Mouse (Mus musculus) gastrocnemius, postnatal 10 days (tissue): ENCODE data around the gene March2. TPM values are rescaled to one million over a fixed set of nuclear protein-coding genes. Genes with fewer than 3 reads are reported as not detected.

Source experiments
- DNase-seq: peaks from one replicate; pipeline ENCODE4 v3.0.0; 2021; ENCODE audit warnings: mixed read lengths
- total RNA-seq, 2 experiments: library from RNA; stranded (reverse); gene quantifications; 2 replicates each; pipeline ENCODE4 v1.2.3; 2021

The March2 gene
- total RNA-seq, 2 experiments from 2014 or later, result 73.2 to 77.9 TPM

DNA sequence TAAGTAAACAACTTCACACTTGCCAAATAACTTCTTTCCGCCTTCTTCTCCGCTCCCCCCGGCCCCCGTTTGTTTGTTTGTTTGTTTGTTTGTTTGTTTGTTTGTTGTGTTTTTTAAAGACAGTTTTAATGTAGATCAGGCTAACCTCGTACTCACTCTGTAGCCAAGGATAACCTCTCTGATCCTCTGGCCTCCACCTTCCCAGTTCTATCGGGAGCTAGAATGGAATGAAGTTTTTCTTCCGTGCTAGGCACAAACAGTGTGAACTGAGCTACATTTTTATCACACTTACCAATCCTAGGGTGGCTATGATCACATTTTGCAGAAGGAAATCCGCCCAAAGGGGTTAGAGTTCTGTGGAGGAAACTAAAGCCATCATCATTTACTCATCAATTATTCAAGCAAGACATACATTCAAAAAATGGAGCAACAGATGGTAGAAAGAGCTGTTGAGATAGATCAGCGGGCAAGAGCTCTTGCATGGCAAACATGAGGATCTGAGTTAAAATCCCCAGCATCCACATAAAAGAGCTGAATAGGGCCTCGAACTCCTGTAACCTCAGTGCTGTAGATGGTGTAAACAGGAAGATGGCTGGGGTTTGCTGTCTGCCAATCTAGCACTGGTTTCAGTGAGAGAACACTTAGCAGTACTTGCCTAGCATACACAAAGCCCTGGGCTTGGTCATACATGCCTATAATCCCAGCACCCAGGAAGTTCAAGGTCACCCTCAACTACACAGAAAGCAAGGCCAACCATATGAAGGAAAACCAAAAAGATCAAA lies 665 bp upstream of the March2 start:
- no peak for DNase-seq

DNA sequence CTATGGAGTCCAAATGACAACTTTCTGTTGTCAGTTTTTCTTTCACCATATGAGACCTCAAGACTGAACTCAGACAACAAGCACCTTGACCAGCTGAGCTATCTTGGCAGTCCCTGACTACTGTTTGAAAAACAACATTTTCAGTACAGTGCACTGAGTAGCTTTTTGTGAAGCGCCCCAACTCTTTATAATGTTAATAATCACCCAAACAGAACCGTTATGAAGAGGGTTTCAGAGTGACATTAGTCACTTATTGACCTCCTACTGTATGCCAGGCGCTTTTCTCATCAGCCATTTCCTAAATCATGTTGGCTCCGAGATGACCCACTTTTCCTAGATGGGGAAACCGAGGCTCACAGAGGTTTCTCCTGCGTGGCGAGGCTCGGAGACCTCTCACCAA lies 488 bp downstream of the March2 start:
- DNase-seq, result no peak

DNA sequence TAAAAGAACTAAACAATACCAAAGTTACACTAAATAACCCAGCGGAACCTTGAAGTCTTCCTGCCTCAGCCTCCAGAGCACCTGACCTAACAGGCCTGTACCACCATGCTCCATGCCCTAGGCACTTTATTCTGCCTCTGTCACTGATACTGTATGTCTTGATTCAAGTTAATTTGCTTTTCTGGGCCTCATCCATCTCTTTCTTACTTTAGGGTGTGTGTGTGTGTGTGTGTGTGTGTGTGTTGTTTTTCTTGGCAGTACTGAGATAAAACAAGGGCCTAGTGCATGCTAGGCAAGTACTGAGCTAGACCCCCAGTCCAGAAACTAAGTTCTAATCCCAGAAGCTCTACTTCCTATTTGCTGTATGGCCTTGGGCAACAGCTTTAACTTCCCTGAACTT lies 1.2 kb downstream of the March2 start:
- no peak for DNase-seq

DNA sequence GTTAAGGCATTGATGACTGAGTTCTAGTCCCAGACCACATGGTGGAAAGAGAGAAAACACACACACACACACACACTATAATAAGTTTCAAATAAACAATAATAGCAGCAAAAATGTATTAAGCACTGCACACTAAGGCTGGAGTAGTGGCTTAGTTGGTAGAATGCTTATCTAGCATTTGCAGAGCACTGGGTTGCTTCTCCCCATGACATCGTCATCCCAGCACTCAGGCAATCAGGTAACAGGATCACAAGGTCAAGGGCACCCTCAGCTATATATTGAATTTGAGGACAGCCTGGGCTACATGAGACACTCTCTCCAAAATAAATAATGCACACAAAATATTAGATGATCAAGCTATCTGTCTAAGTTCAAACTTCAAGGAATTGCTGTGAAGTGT lies 3.7 kb downstream of the March2 start:
- DNase-seq, result no peak

DNA sequence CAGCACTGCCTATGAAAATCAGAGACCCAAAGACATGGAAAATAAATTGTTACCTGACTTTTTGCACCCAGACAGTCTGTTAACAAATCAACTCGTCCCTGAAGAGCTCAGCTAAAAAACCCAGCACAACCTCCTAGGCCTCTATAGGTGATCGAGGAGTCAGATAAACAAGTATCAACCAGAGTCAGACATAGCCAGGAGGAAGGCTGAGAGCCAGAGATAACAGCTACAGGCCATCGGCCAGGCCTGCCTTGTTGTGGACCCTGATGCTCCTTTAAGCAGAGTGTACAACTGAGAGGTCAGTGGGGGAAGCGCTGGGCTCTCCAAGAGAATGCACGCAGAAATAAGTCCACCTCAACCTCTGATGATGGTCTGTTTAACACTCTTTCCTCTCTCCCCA lies 5.2 kb downstream of the March2 start:
- DNase-seq, result no peak

DNA sequence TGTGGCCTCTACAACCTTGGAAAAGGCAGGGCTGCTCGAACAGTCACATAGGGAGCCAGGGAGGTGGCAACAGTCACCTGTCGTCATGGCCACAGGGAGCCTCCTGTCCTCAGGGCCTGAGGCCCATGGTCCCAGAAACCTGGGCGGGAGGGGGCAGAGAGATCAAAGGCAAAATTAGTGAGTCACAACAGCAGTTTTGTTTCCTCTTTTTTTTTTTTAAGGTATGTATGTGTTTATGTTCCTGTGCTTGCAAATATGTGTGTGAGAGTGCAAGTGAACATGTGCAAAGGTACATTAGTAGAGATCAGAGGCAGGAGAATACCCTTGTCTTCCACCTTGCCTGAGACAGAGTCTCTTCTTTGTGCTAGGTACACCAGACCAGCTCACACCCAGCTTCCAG lies 8.6 kb downstream of the March2 start:
- DNase-seq, result no peak

DNA sequence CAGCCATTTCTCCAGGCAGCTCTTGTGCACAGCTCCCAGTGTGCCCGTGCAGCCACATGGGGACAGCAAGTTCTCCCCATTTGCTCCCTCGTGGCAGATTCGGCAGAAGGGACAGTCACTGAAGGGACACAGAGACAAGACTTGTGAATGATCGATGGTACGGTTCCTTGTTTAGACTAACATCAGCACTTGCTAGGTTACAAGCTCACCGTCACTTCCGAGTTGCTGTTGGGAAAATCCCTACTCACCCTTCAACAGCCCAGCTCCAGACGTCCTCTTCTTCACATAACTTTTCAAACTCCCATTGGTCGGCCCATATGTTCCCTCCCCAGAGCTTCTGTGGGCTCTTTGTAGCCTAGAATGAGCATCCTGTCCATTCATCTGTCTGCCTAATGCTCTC lies 15.4 kb downstream of the March2 start:
- no peak for DNase-seq

DNA sequence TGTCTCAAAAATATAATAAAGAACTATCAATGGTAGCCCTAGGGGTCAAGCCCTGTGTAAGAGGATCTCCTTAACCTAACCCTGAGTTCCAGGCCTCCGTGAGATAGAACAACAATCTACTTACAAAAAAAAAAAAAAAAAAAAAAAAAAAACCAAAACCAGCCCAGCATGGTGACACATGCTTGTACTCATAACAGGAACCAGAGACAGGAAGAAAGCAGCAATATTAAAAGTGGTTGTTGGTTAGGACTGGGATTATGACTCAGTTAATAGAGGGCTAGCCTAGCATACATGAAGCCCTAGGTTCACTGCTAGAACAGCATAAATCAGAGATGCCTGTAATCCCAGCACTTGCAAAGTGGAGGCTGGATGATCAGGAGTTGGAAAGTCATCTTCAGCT lies 16.3 kb downstream of the March2 start:
- no peak for DNase-seq

DNA sequence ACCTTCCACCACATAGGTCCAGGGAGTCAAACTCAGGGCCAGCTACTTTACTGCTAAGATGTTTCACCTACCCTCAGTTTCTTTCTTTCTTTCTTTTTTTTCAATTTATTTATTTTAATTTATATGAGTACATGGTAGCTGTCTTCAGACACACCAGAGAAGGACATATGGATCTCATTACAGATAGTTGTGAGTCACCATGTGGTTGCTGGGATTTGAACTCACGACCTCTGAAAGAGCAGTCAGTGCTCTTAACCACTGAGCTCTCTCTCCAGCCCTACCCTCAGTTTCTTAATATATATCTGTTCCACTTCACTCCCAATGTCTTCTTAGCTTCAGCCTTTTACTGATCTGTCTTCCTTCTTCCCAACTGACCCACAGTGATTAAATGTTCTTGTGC lies 23.0 kb downstream of the March2 start:
- no peak for DNase-seq

DNA sequence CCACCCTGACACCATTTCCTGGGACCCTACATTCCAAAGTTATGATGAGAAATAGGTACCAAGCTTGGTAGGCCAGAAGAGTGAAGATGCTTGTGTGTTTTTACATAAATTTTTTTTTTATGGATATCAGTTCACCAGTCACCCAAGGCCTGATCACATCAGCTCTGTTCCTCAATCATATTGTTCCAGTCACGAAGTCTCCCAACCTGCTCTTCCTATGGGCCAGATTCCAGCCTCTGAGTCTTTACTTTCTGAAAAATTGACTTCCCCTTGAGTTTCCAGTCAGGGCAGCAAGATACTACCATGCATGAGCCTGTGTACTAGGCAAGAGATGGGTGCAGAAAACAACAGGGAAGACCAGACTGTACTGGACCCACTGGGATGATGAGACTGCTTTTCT lies 31.7 kb downstream of the March2 start, which contains the start of gene Hnrnpm:
Hnrnpm (minus strand) TSS at position 101 of the 400 bp plus-strand sequence.
- DNase-seq, result no peak

DNA sequence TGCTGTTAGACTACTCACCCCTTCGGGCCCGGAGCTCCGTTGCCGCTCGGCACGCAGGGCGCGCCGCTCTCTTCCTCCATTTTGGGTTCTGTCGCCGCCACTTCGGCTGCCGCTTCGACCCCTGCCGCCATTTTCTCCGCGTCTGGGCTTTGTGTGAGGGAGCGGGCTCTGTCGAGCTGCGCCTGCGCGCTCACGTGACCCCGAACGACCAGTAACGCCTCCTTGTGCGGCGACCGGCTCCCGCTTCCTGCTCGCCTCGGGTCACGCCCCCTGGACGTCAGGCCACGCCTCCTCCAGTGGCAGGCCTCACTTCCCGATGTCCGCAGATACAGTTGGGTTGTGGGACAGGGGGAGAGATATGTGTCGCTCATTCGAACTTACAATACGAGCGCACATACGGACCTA lies 33.2 kb downstream of the March2 start:
- DNase-seq, result peak; percentile 99

DNA sequence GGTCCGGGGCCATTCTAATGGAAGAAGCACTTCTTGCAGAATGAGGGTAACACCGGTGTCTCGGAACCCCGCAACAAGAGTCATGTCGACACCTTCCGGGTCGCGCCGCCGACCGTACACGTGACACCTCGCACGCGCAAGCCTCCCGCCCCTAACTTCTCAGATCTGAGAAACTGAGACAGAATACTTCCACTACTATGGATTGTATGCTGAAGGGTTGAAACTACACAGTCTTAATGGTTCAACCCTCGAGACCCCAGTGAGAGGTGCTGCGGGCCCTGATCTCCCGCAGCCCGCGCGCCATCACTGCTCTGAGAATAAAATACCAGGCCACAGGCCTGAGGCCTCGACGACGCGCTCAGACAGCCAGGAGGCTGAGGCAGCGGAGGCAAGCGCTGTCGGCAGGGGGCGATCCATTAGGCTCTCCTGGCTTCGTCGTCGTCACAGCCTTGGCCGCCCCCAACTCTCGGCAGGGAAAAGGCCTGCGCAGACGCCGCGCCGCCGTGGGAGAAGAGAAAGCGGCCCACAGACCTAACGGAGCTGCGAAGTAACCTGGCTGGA lies 33.7 kb downstream of the March2 start:
- DNase-seq, result peak; percentile 67

DNA sequence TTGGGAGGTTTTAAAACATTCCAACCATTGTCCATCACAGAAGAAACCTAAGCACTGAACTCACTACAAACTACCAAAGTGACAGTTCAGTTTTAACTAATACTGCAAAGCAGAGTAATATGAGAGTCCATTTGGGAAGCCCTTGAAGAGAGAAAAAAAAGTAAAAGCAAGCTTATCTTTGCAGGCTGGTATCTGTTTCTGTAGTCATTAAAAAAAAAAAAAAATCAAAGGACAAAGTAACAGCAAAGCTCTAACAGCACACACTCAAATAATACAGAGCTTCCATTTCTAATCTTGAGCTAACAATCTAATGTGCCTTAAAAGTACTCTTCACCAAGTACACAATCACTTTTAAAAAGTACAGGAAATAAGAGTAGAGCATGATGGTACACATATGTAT lies 36.7 kb downstream of the March2 start:
- DNase-seq, result no peak

DNA sequence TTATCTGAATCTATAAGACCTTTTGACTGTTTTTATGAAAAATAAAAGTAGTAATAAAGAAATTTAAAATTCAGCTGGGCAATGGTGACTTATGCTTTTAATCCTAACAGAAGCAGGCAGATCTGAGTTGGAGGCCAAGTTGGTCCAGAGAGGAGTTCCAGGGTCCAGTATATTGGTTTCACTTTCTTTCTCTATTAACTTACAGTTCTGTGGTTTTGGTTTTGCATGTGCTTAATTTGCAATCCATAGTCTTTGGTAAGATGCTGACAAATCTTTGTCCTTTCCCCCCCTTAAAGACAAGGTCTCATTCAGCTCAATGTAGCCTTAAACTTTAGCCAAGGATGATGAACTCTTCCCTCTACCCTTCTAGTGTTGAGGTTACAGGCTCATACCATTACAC lies 39.7 kb downstream of the March2 start:
- no peak for DNase-seq

DNA sequence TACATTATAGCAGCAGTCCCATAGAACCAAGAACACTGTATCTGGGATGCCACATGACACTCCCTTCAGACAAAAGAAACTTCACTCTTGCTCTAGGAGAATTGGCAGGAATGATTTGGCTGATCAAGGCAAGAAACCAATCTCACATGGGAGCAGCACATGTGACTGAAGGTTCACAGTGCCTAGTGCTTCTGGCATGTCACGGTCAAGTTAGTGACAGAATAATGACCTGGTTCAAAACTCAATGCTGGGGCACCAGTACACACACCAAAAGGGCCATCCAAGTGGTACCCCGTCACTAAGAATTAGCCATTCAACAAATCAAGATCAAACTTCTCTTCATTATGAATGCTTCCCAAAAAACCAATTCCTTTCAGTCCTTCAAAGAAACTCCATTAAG lies 42.4 kb downstream of the March2 start:
- no peak for DNase-seq

DNA sequence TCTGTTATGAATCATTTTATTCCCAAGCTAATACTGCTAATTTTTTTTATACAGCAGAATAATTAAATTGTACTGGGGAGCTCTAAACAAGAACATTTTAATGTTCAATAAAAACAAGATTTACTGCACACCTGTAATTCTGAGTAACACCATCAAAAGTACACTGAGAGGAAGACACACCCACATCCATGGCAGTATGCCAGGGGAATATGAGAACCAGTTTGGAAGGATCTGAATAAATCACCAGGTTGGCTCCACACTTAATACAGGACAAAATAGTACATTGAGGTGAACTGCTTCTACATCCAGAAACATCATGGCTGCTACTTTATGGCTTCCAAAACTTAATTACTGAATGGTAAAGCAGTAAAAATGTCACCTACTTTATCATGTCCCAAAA lies 43.0 kb downstream of the March2 start:
- no peak for DNase-seq

DNA sequence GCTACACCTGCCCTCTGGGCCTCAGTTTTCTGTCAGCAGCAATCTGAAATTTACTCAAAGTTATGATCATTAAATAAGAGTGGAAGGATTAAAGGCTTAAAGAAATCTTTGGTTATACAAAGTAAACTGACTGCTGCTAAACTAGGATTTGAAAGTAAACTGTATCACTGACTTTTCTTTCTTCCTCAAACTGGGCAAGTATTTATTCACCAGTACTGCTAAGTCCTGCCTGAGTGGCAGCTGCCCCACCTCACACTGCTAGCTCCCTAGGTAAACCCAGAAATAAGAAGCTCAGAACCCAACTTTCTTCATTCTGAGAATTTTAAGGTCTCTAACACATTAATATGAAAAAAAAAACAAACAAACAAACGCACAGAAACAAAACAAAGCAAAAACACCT lies 44.6 kb downstream of the March2 start:
- DNase-seq, result no peak

DNA sequence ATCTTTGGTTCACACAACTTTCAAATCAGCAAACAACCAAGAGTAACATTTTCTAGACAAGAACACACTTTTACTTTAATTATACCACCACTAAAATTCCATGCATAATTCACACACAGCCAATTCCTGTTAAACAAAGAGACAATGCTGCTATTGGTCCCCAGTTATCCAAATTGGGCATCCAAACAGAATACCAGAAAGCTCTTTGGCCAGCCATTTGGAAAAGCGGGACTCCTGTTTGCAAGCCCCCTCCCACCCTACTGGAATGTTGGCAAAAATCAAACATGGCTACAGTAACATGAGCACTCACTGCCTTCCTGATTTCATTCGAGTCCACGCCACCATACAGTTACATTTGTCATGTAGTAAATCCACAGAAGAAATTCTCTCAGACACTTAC lies 48.8 kb downstream of the March2 start:
- DNase-seq, result no peak

DNA sequence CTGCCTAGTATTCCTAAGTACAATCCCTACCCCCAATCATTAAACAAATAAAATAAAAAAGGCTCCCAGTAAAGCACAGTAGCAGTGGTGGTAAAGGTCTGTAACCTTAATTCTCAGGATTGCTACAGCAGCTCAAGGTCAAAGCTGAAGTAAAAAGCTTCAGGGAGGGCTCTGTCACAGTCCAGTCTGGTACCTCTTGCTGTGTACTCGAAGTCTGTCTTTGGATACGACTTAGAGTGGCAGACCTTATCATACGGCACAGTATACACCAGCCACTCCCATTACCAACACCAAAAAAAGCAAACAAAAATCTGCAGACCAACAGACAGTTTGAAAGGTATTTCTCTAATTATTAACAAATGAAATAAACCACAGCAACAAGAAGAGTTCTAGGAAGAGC lies 51.7 kb downstream of the March2 start:
- DNase-seq, result no peak

DNA sequence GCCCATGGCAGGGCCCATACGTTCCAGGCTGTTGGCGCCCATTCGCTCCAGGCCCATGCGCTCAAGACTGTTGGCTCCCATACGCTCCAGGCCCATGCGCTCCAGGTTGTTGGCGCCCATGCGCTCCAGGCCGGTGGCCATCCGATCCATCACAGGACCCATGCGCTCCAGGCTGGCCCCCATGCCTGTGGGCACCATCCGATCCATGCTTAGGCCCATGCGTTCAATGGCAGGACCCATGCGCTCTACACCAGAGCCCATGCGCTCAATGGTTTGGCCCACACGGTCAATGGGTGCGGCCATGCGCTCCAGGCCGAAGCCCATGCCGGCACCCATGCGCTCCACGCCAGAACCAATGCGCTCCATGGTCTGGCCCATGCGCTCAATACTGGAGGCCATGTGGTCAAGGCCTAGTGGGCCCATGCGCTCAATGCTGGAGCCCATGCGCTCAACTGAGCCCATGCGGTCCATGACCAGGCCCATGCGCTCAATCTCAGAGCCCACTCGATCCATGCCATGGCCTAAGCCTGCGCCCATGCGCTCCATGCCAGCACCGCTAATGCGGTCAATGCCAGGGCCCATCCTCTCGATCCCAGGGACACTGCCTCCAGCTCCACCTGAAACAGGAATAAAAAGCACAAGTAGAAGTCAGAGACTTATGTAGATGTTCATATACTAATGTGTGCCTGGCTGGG lies 68.5 kb downstream of the March2 start:
- DNase-seq, result no peak

DNA sequence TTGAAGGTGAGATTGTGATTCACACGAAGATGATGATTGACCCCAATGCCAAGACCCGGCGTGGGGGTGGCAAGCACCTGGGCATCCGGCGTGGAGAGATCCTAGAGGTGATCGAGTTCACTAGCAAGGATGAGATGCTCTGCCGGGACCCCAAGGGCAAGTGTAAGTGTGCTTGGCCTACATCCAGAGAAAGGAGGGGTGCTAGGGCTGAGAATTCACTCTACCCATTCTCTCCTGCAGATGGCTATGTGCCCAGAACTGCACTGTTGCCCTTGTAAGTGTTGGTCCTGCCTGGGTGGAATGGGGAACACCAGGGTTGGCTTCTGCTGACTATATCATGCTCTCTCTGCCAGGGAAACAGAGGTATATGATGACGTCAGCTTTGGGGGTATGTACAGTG lies 73.4 kb downstream of the March2 start:
- DNase-seq, result no peak

DNA sequence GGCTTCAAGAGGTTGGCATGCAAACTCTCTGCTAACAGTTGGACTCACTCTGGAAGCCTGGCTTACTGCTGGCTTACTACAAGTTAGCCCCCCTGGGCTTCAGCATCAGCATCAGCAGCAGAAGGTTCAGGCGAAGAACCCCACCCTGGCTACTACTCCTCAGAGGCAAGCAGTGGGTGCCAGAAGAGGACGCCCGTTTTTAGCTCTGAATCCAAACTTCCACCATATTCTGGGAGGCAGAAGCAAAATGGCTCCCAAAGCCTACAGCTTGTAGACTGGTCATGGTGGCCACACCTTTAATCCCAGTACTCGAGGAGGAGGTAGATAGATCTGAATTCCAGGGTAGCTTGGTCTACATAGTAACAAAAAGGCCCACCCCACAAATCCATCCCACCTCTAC lies 74.4 kb downstream of the March2 start:
- no peak for DNase-seq

DNA sequence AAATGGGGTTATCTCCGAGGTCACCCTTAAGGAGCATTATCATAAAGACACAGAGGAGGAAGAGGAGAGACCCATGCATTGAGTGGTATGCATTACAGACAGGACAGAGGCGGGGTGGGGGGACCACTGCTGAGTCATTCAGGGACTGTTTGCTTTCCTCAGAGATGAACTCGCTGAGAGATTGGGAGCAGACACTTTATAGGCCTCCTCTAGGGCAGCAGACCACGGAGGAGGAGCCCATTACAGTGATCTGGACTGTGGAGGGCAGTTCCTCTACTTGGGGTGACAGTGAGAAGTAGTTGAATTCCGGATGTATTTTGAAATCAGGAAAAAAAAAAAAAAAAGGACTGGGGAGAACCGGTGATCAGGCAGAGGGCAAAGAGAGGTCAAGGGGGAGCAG lies 78.7 kb downstream of the March2 start:
- no peak for DNase-seq
